Mouse (Mus musculus) leukemia stem cell, adult 10-12 weeks (primary cell): ENCODE measurements around the gene Chga. TPM values are rescaled to one million over a fixed set of nuclear protein-coding genes. Genes with fewer than 3 reads are reported as not detected.

Experiments used
- polyA plus RNA-seq: library from polyadenylated mRNA; stranded (reverse); fragments of >175 nt; gene quantifications from 2 replicates; pipeline ENCODE4 v1.2.3, GENCODE M21; 2012; ENCODE audit warnings: low replicate concordance

The Chga gene
- 0.15 TPM in 1 of 2 replicates, not detected in the other for polyA plus RNA-seq

GRCm38 (mm10) chr12:102554721-102555516 lies at the start of gene Chga:
Chga (plus strand) TSS chr12:102554969.

Other genes starting within 250 kb of the Chga start
- 11.0 and 11.2 TPM in 2 replicates for gene Lgmn, start 115.2 kb upstream of the Chga start, polyA plus RNA-seq
- 3.4 and 5.9 TPM in 2 replicates for gene Golga5, start 85.8 kb upstream of the Chga start, polyA plus RNA-seq
- gene Itpk1, start 150.0 kb downstream of the Chga start, polyA plus RNA-seq: 5.4 and 9.9 TPM in 2 replicates
- gene Moap1, start 188.7 kb downstream of the Chga start, polyA plus RNA-seq: 1.3 and 1.9 TPM in 2 replicates
- gene Tmem251, start 188.8 kb downstream of the Chga start, polyA plus RNA-seq: 3.1 and 3.6 TPM in 2 replicates
- 3.7 and 11.7 TPM in 2 replicates for gene Gm28051, start 202.8 kb downstream of the Chga start, polyA plus RNA-seq
- 1.7 and 8.8 TPM in 2 replicates for gene Gon7, start 202.8 kb downstream of the Chga start, polyA plus RNA-seq
- 6.2 and 22.8 TPM in 2 replicates for gene Ubr7, start 203.0 kb downstream of the Chga start, polyA plus RNA-seq
- gene Gm20604, start 203.7 kb downstream of the Chga start, polyA plus RNA-seq: 0.65 and 0.89 TPM in 2 replicates